8 mouse cellular contexts compared by ENCODE assay signal in genomic region chr2:103796861-103797466, GRCm38 (mm10). TPM values are rescaled to one million over a fixed set of nuclear protein-coding genes. Genes with fewer than 3 reads are reported as not detected.
A peak's percentile ranks its signal among the peaks of the same experiment; 100 is the strongest.
DNase-seq lines count a peak whose midpoint lies in the region; ATAC-seq and TF ChIP-seq lines count a peak whose summit lies in the region.

No protein-coding gene starts in this region.

- H3K4me3 ChIP-seq in embryonic facial prominence, embryonic 14.5 days (ENCODE audit: low read depth, low read length) = peak overlapping the region; percentile 87
- peak overlapping the region; percentile 95 for H3K4me3 ChIP-seq in heart, embryonic 10.5 days
- peak overlapping the region; percentile 87 for H3K4me3 ChIP-seq in kidney, postnatal 0 days (replicated peaks; ENCODE audit: low read depth, low read length)
- peak overlapping the region; percentile 89 for H3K4me3 ChIP-seq in liver, adult 2 months (ENCODE audit: insufficient read depth, low read depth, low read length)

- 0 out of 2 replicates have a peak, but pooled peaks have one; percentile 2 for TF ChIP-seq CTCF in kidney, postnatal 0 days (IDR thresholded peaks at IDR 0.05; ENCODE audit: low read depth)
- TF ChIP-seq CTCF in liver, adult 2 months (IDR thresholded peaks at IDR 0.05; ENCODE audit: low read depth, low read length) = no peak

- H3K9me3 ChIP-seq in embryonic facial prominence, embryonic 14.5 days (ENCODE audit: control insufficient read depth, low read length) = no peaks in the 10 kb centered on the region
- no peaks in the 10 kb centered on the region for H3K9me3 ChIP-seq in heart, embryonic 10.5 days
- no peaks in the 10 kb centered on the region for H3K9me3 ChIP-seq in kidney, postnatal 0 days (replicated peaks; ENCODE audit: low read length)

- no peaks in the 10 kb centered on the region for H3K27me3 ChIP-seq in embryonic facial prominence, embryonic 14.5 days (replicated peaks; ENCODE audit: control insufficient read depth, insufficient read depth, low read length)
- no peaks in the 10 kb centered on the region for H3K27me3 ChIP-seq in heart, embryonic 10.5 days (ENCODE audit: insufficient read depth, poor library complexity, severe bottlenecking)
- H3K27me3 ChIP-seq in kidney, postnatal 0 days (ENCODE audit: insufficient read depth, low read length) = no peaks in the 10 kb centered on the region
- H3K27me3 ChIP-seq in liver, adult 2 months (ENCODE audit: control insufficient read depth, insufficient read depth, low read length) = no peaks in the 10 kb centered on the region
- H3K27me3 ChIP-seq in splenic B cell, adult 2 months (ENCODE audit: control insufficient read depth, insufficient read depth, low read length, poor library complexity, severe bottlenecking) = no peaks in the 10 kb centered on the region

- peaks cover 11% of the 10 kb centered on the region; the same call in 1 of the 2 replicates for H3K79me2 ChIP-seq in liver, adult 2 months (ENCODE audit: control insufficient read depth, insufficient read depth, low read length)

- peak overlapping the region; percentile 100 for H3K27ac ChIP-seq in embryonic facial prominence, embryonic 14.5 days (replicated peaks; ENCODE audit: low read depth, low read length)
- peak overlapping the region; percentile 100 for H3K27ac ChIP-seq in heart, embryonic 10.5 days
- peak overlapping the region; percentile 100 for H3K27ac ChIP-seq in kidney, postnatal 0 days
- H3K27ac ChIP-seq in liver, adult 2 months (replicated peaks; ENCODE audit: insufficient read depth, low read depth, low read length) = peak overlapping the region; percentile 98

- peaks cover 25% of the 10 kb centered on the region for H3K36me3 ChIP-seq in embryonic facial prominence, embryonic 14.5 days (ENCODE audit: control insufficient read depth, insufficient read depth, low read length)
- H3K36me3 ChIP-seq in heart, embryonic 10.5 days = peaks cover 31% of the 10 kb centered on the region
- H3K36me3 ChIP-seq in kidney, postnatal 0 days (ENCODE audit: insufficient read depth, low read length) = 0 out of 2 replicates have a peak, but pooled peaks cover 5% of the 10 kb centered on the region
- peaks cover 11% of the 10 kb centered on the region for H3K36me3 ChIP-seq in liver, adult 2 months (ENCODE audit: control insufficient read depth, insufficient read depth, low read length)
- H3K36me3 ChIP-seq in splenic B cell, adult 2 months (ENCODE audit: control insufficient read depth, insufficient read depth, low read length, poor library complexity, severe bottlenecking) = 0 out of 2 replicates have a peak, but pooled peaks cover 4% of the 10 kb centered on the region

- TF ChIP-seq POLR2A in liver, adult 2 months (IDR thresholded peaks at IDR 0.05; ENCODE audit: extremely low read depth, insufficient read depth, low read length) = no peak

- 0% methylated on average over 22 of the region's 72 CpGs for WGBS in embryonic facial prominence, embryonic 14.5 days
- under 1% methylated on average over 65 of the region's 72 CpGs for WGBS in heart, embryonic 10.5 days
- under 1% methylated on average over 45 of the region's 72 CpGs for WGBS in kidney, postnatal 0 days
- under 1% methylated on average over 57 of the region's 72 CpGs for WGBS in liver, adult 2 months

- peak overlapping the region; percentile 62 for H3K4me2 ChIP-seq in embryonic facial prominence, embryonic 14.5 days (ENCODE audit: low read depth, low read length)
- H3K4me2 ChIP-seq in kidney, postnatal 0 days (ENCODE audit: low read length) = peak overlapping the region; percentile 64

- peak overlapping the region; percentile 89 for H3K9ac ChIP-seq in embryonic facial prominence, embryonic 14.5 days (ENCODE audit: low read depth, low read length)
- H3K9ac ChIP-seq in kidney, postnatal 0 days (ENCODE audit: low read depth, low read length) = peak overlapping the region; percentile 97
- peak overlapping the region; percentile 99 for H3K9ac ChIP-seq in liver, adult 2 months (ENCODE audit: low read depth, low read length)

- peaks cover 11% of the 10 kb centered on the region for H3K4me1 ChIP-seq in embryonic facial prominence, embryonic 14.5 days (ENCODE audit: control insufficient read depth, insufficient read depth, low read length)
- peaks cover 5% of the 10 kb centered on the region; the same call in 1 of the 2 replicates for H3K4me1 ChIP-seq in heart, embryonic 10.5 days
- 0 out of 2 replicates have a peak, but pooled peaks cover 10% of the 10 kb centered on the region for H3K4me1 ChIP-seq in kidney, postnatal 0 days (replicated peaks; ENCODE audit: insufficient read depth, low read length)
- H3K4me1 ChIP-seq in liver, adult 2 months (ENCODE audit: control insufficient read depth, insufficient read depth, low read length) = peaks cover 16% of the 10 kb centered on the region

- peak; percentile 88 for DNase-seq in A20 (ENCODE audit: low read depth, low spot score)
- DNase-seq in adrenal gland, postnatal 25 days = peak; percentile 89
- peak; percentile 90 for DNase-seq in embryonic facial prominence, embryonic 14.5 days (ENCODE audit: low spot score)
- DNase-seq in heart, embryonic 10.5 days (ENCODE audit: low spot score) = peak; percentile 92
- DNase-seq in kidney, postnatal 0 days (ENCODE audit: low spot score) = peak; percentile 90
- peak; percentile 88 for DNase-seq in liver, adult 2 months (ENCODE audit: extremely low read depth, low read depth, low spot score)
- DNase-seq in monocyte, adult 2 months (ENCODE audit: low read depth in 1 of 2, low spot score in 2 of 2) = peak; percentile 24 to 62
- DNase-seq in splenic B cell, adult 2 months (ENCODE audit: low read depth, low spot score) = peak; percentile 85

- peak; percentile 56 for ATAC-seq in embryonic facial prominence, embryonic 14.5 days (ENCODE audit: low read depth)
- peak; percentile 81 for ATAC-seq in kidney, postnatal 0 days (replicated peaks; ENCODE audit: low FRiP score, low read depth)

RNA-seq across cellular contexts. Expression of gene Caprin1, which starts 0.5 kb away (rescaled TPM):
- total RNA-seq in adrenal gland, postnatal 25 days (2021) = 545 and 563 TPM in 2 replicates
- polyA plus RNA-seq in embryonic facial prominence, embryonic 14.5 days (2014; fragmentation: Nextera tagmentation; extraction: Ambion mirVana) = 300 and 335 TPM in 2 replicates
- 325 and 347 TPM in 2 replicates for polyA plus RNA-seq in heart, embryonic 10.5 days (2016; fragmentation: Nextera tagmentation; extraction: Ambion mirVana)
- polyA plus RNA-seq in kidney, postnatal 0 days (2015; fragmentation: Nextera tagmentation; extraction: Ambion mirVana) = 206 and 215 TPM in 2 replicates
- 170 and 201 TPM in 2 replicates for total RNA-seq in liver, adult 2 months (2014; rRNA removed)
- polyA plus RNA-seq in liver, adult 2 months (2012; rRNA removed) = 90.7 and 97.3 TPM in 2 replicates

RNA-seq across cellular contexts. Expression of gene Nat10, which starts 35.9 kb away (rescaled TPM):
- total RNA-seq in adrenal gland, postnatal 25 days (2021) = 46.9 and 59.8 TPM in 2 replicates
- polyA plus RNA-seq in embryonic facial prominence, embryonic 14.5 days (2014; fragmentation: Nextera tagmentation; extraction: Ambion mirVana) = 21.9 and 22.5 TPM in 2 replicates
- polyA plus RNA-seq in heart, embryonic 10.5 days (2016; fragmentation: Nextera tagmentation; extraction: Ambion mirVana) = 26.6 and 32.2 TPM in 2 replicates
- 13.2 and 14.4 TPM in 2 replicates for polyA plus RNA-seq in kidney, postnatal 0 days (2015; fragmentation: Nextera tagmentation; extraction: Ambion mirVana)
- total RNA-seq in liver, adult 2 months (2014; rRNA removed) = 8.8 and 8.9 TPM in 2 replicates
- 16.3 and 28.7 TPM in 2 replicates for polyA plus RNA-seq in liver, adult 2 months (2012; rRNA removed)

Comparison
In these comparisons a context has a peak if more than half of its experiments do, and no peak if none do; other contexts are left out.
1. Peak in every context shown above with its lines: DNase-seq, ATAC-seq, H3K4me3 ChIP-seq and H3K27ac ChIP-seq.